Mouse (Mus musculus) testis, adult 2 months (tissue): ENCODE data around the gene Prkag2.

Source experiments
- CTCF ChIP-seq: fragments of 200-500 bp; IDR thresholded peaks from 2 replicates; pipeline ENCODE4 v1.5.1; 2012; ENCODE audit warnings: low read depth, mild to moderate bottlenecking, inconsistent platforms, low read length, moderate library complexity; ENCODE audit not compliant: control insufficient read depth, insufficient read depth, insufficient replicate concordance
- POLR2A ChIP-seq: fragments of 200-500 bp; IDR thresholded peaks from 2 replicates; pipeline ENCODE4 v1.6.1; 2012; ENCODE audit warnings: low read depth, mild to moderate bottlenecking, inconsistent platforms, low read length, moderate library complexity; ENCODE audit not compliant: control insufficient read depth

DNA sequence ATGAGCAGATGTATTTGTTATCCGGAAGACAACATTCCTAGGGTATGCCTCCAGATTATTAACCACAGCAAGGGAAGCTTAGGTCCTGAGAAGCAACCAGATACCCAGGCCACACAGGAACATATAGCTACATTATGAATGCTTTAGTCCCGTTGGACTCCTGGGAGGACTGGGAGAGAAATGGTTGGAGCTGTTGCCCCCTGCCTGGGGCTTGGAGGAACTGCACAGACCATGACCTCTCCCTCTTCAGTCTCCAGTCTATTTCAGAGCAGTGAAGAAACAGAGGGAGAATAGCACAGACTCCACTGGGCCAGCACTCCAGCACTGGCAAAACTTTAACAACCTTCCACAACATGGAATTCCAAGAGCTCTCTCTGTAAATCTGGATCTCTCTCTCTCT, 17.9 kb downstream of the Prkag2 start:
- TF ChIP-seq CTCF (peak; percentile 48; the same call in 1 of the 2 replicates), POLR2A (no peak)
